Mouse (Mus musculus): ENCODE results near the gene Suclg2. TPM values are rescaled to one million over a fixed set of nuclear protein-coding genes. Genes with fewer than 3 reads are reported as not detected.

Gene Suclg2
- total and polyA plus RNA-seq, 2 experiments: 54.0 to 153 TPM

DNA sequence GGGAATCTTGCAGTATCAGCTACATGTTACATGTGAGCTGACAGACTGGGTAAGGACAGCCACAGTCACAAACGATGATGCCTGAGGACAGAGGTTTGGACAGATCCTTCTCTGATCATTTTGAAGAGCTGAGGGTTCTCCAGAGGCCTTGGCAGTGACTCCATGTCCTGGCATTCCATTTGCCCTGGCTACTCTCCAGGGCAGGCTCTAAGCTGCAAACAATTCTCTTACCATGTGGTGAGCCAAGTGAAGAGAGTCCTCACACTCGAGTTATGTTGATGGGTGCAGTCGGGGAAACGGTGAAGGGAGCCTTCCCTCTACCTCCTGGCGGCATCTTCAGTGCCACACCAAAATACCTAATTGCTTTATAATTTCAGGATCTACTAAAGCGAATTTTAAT lies 235.5 kb downstream of the Suclg2 start:
- TF ChIP-seq POLR2A (IDR thresholded peaks at IDR 0.05; ENCODE audit: extremely low read depth, insufficient read depth, low read length) (no peak), CTCF (IDR thresholded peaks at IDR 0.05; ENCODE audit: low read depth, low read length) (no peak)
- H3K27ac ChIP-seq (replicated peaks; ENCODE audit: insufficient read depth, low read depth, low read length): no peak overlapping the region
- H3K4me3 ChIP-seq (ENCODE audit: insufficient read depth, low read depth, low read length): no peak overlapping the region
- peak; percentile 50 for DNase-seq (ENCODE audit: extremely low read depth, low read depth, low spot score)
- no peaks in the 10 kb centered on the region for H3K27me3 ChIP-seq (ENCODE audit: control insufficient read depth, insufficient read depth, low read length)
- H3K36me3 ChIP-seq (ENCODE audit: control insufficient read depth, insufficient read depth, low read length): peaks cover 5% of the 10 kb centered on the region; the same call in 1 of the 2 replicates
- no peaks in the 10 kb centered on the region for H3K79me2 ChIP-seq (ENCODE audit: control insufficient read depth, insufficient read depth, low read length)
- no peaks in the 10 kb centered on the region for H3K4me1 ChIP-seq (ENCODE audit: control insufficient read depth, insufficient read depth, low read length)
- H3K9ac ChIP-seq (ENCODE audit: low read depth, low read length): no peak overlapping the region
- WGBS: 57% methylated on average over 6 of the region's 6 CpGs

DNA sequence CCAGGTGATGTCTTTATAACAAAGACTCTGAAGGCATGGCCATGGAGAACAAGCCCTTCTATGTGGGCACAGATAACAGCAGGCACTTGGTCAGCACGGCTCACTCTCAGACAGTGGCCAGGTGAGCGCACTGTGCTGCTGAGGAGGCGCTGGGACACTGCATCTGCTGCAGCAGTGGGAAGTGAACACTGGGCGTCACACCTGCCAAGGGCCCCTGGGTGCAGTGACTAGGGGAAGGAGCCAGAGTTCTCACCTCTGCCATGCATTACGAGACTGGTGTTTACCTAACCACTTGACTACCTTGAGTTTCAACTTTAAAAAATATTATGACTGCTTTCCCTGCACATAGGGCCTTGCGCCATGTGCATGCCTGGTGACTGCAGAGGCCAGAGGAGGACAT lies 238.8 kb downstream of the Suclg2 start:
- Histone ChIP-seq H3K36me3 (ENCODE audit: control insufficient read depth, insufficient read depth, low read length) (peaks cover 4% of the 10 kb centered on the region; the same call in 1 of the 2 replicates), H3K27ac (replicated peaks; ENCODE audit: insufficient read depth, low read depth, low read length) (no peak overlapping the region), H3K9ac (ENCODE audit: low read depth, low read length) (no peak overlapping the region), H3K79me2 (ENCODE audit: control insufficient read depth, insufficient read depth, low read length) (no peaks in the 10 kb centered on the region), H3K4me1 (ENCODE audit: control insufficient read depth, insufficient read depth, low read length) (no peaks in the 10 kb centered on the region), H3K27me3 (ENCODE audit: control insufficient read depth, insufficient read depth, low read length) (no peaks in the 10 kb centered on the region), H3K4me3 (ENCODE audit: insufficient read depth, low read depth, low read length) (no peak overlapping the region)
- no peak for TF ChIP-seq POLR2A (IDR thresholded peaks at IDR 0.05; ENCODE audit: extremely low read depth, insufficient read depth, low read length)
- no peak for TF ChIP-seq CTCF (IDR thresholded peaks at IDR 0.05; ENCODE audit: low read depth, low read length)
- no peak for DNase-seq (ENCODE audit: extremely low read depth, low read depth, low spot score)
- 97% methylated on average over 6 of the region's 6 CpGs for WGBS

DNA sequence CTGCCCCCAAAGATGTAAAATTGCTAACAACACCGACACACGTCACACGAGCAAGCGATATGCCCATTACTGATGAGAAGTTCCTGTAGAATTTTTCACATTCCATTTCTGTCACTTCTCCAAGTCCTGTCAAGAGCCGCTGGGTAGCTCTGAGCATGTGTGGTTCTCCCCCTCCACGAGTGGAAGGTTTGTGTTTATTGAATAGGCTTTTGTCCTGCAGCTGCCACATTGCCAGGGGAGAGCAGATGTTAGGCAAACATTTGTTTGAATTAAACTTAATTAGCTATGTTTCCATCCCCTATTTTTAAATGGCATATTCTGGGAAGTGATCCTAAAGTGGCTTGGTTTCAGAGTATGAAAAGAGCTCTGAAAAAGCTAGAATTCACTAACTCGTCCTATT lies 249.1 kb downstream of the Suclg2 start:
- H3K4me1 ChIP-seq (ENCODE audit: control insufficient read depth, insufficient read depth, low read length): no peaks in the 10 kb centered on the region
- H3K79me2 ChIP-seq (ENCODE audit: control insufficient read depth, insufficient read depth, low read length): no peaks in the 10 kb centered on the region
- no peak overlapping the region for H3K4me3 ChIP-seq (ENCODE audit: insufficient read depth, low read depth, low read length)
- no peak overlapping the region for H3K27ac ChIP-seq (replicated peaks; ENCODE audit: insufficient read depth, low read depth, low read length)
- no peak for DNase-seq (ENCODE audit: extremely low read depth, low read depth, low spot score)
- peaks cover 5% of the 10 kb centered on the region; the same call in 1 of the 2 replicates for H3K36me3 ChIP-seq (ENCODE audit: control insufficient read depth, insufficient read depth, low read length)
- TF ChIP-seq CTCF (IDR thresholded peaks at IDR 0.05; ENCODE audit: low read depth, low read length): no peak
- TF ChIP-seq POLR2A (IDR thresholded peaks at IDR 0.05; ENCODE audit: extremely low read depth, insufficient read depth, low read length): no peak
- no peaks in the 10 kb centered on the region for H3K27me3 ChIP-seq (ENCODE audit: control insufficient read depth, insufficient read depth, low read length)
- WGBS: 79% methylated on average over 7 of the region's 7 CpGs
- no peak overlapping the region for H3K9ac ChIP-seq (ENCODE audit: low read depth, low read length)

DNA sequence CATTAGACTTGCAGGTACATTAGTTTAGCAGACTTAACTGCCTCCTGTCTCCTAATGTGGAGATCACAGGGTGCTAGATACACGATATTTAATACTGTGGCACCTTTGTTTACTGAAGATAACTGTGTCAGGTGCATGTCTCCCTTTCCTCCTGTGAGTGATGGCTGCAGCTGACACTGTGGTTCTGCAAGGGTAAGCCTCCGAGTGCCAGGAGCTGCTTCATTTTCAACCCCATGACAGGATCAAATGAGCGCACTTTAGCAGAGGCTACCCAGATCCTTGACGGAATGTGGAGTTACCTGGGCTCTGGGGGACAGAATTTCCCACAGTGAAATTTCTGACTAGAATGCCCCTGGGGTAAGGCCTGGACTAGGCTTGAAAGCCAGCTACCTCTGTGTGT lies 253.3 kb downstream of the Suclg2 start:
- no peak overlapping the region for H3K4me3 ChIP-seq (ENCODE audit: insufficient read depth, low read depth, low read length)
- H3K9ac ChIP-seq (ENCODE audit: low read depth, low read length): no peak overlapping the region
- TF ChIP-seq POLR2A (IDR thresholded peaks at IDR 0.05; ENCODE audit: extremely low read depth, insufficient read depth, low read length) (no peak), CTCF (IDR thresholded peaks at IDR 0.05; ENCODE audit: low read depth, low read length) (no peak)
- H3K27ac ChIP-seq (replicated peaks; ENCODE audit: insufficient read depth, low read depth, low read length): no peak overlapping the region
- no peaks in the 10 kb centered on the region for H3K79me2 ChIP-seq (ENCODE audit: control insufficient read depth, insufficient read depth, low read length)
- WGBS: 80% methylated on average over 4 of the region's 4 CpGs
- DNase-seq (ENCODE audit: extremely low read depth, low read depth, low spot score): no peak
- no peaks in the 10 kb centered on the region for H3K27me3 ChIP-seq (ENCODE audit: control insufficient read depth, insufficient read depth, low read length)
- no peaks in the 10 kb centered on the region for H3K36me3 ChIP-seq (ENCODE audit: control insufficient read depth, insufficient read depth, low read length)
- H3K4me1 ChIP-seq (ENCODE audit: control insufficient read depth, insufficient read depth, low read length): no peaks in the 10 kb centered on the region

DNA sequence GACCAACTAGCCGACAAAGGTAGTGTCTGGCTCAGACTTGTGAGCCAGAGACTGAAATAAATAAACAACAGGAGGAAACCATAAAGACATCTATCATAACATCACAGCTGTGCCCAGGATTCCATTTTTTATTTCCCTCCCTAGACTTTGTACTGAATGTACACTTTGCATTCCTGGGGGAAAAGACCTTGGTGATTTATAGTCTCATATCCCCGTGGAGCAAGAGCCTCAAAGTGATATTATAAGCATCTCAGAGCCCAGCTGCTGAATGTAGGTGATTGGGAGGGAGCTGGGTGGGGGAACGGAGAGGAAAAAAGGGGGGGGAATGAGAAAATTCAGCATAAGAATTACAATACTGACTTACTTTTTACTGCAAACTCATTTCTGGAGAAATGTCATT lies 259.2 kb downstream of the Suclg2 start:
- no peaks in the 10 kb centered on the region for H3K27me3 ChIP-seq (ENCODE audit: control insufficient read depth, insufficient read depth, low read length)
- no peaks in the 10 kb centered on the region for H3K4me1 ChIP-seq (ENCODE audit: control insufficient read depth, insufficient read depth, low read length)
- no peak for DNase-seq (ENCODE audit: extremely low read depth, low read depth, low spot score)
- 80% methylated on average over 3 of the region's 3 CpGs for WGBS
- no peaks in the 10 kb centered on the region for H3K36me3 ChIP-seq (ENCODE audit: control insufficient read depth, insufficient read depth, low read length)
- H3K4me3 ChIP-seq (ENCODE audit: insufficient read depth, low read depth, low read length): no peak overlapping the region
- H3K27ac ChIP-seq (replicated peaks; ENCODE audit: insufficient read depth, low read depth, low read length): no peak overlapping the region
- TF ChIP-seq POLR2A (IDR thresholded peaks at IDR 0.05; ENCODE audit: extremely low read depth, insufficient read depth, low read length) (no peak), CTCF (IDR thresholded peaks at IDR 0.05; ENCODE audit: low read depth, low read length) (no peak)
- no peaks in the 10 kb centered on the region for H3K79me2 ChIP-seq (ENCODE audit: control insufficient read depth, insufficient read depth, low read length)
- H3K9ac ChIP-seq (ENCODE audit: low read depth, low read length): no peak overlapping the region

DNA sequence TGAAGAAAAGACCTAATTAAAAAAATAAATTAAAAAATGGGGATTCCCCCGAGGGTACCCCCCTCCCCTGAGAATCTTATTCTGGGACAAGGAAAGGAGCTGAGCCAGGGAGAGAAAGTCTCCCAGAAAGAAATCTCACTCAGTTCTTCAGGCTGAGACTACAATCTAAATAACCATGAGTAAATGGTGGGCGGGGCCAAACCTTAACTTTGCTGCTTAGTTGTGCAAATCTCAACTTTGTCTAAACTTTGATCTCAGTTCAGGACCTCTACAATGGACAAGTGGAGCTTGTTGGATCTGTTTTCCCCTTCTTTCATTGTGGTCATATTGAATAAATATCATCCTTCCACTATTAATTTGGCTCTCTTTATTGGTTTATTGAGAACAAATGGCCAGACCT lies 272.4 kb downstream of the Suclg2 start:
- H3K4me3 ChIP-seq (ENCODE audit: insufficient read depth, low read depth, low read length): no peak overlapping the region

More for the DNA sequence above, 272.4 kb downstream of the Suclg2 start:
- 76% methylated on average over 2 of the region's 2 CpGs for WGBS
- Histone ChIP-seq H3K9ac (ENCODE audit: low read depth, low read length) (no peak overlapping the region), H3K27ac (replicated peaks; ENCODE audit: insufficient read depth, low read depth, low read length) (no peak overlapping the region), H3K27me3 (ENCODE audit: control insufficient read depth, insufficient read depth, low read length) (no peaks in the 10 kb centered on the region), H3K36me3 (ENCODE audit: control insufficient read depth, insufficient read depth, low read length) (no peaks in the 10 kb centered on the region), H3K4me1 (ENCODE audit: control insufficient read depth, insufficient read depth, low read length) (no peaks in the 10 kb centered on the region), H3K79me2 (ENCODE audit: control insufficient read depth, insufficient read depth, low read length) (no peaks in the 10 kb centered on the region)
- TF ChIP-seq CTCF (IDR thresholded peaks at IDR 0.05; ENCODE audit: low read depth, low read length) (no peak), POLR2A (IDR thresholded peaks at IDR 0.05; ENCODE audit: extremely low read depth, insufficient read depth, low read length) (no peak)
- DNase-seq (ENCODE audit: extremely low read depth, low read depth, low spot score): peak; percentile 6

Data from liver, adult 2 months (tissue).